9 mouse cellular contexts compared by ENCODE assay signal in the genomic region with DNA sequence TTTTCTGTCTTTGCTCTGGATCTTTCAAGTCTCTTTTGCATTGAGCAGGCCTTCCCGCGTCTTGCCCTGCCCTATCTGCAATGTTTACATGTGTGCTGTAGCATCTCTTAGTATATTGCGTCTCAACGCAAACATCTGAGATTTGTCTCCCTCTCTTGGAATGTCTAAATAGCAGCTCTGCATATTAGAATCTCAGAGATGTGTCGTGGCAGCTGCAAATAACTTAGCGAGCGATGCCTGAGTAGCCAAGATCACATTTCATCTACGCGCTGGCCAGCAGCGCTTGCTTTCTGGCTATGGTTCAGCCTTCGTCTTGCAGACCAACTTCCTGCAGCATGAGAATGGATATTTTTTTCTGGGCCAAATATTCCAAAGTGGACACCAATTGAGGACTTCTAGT.
A peak's percentile ranks its signal among the peaks of the same experiment; 100 is the strongest.
DNase-seq lines count a peak whose midpoint lies in the region; ATAC-seq lines count a peak whose summit lies in the region.
"Had no signal": no experiment of that assay in that cellular context is flagged by ENCODE, and none has a peak within 500 bp of the region (broad histone marks: within the 10 kb centered on the region; RNA-seq: fewer than 3 reads in every experiment).

No protein-coding gene starts in this region.

- intact Hi-C loops in gastrocnemius, postnatal 14 days (cut with DNase I; ENCODE audit: low total_unique reads): loop anchor here (10.0 kb wide), 1 partner anchor 505 kb away; no protein-coding TSS in a partner anchor

- H3K9me3 ChIP-seq in midbrain, embryonic 11.5 days (ENCODE audit: control insufficient read depth, low read length): no peaks in the 10 kb centered on the region
- no peaks in the 10 kb centered on the region for H3K9me3 ChIP-seq in midbrain, embryonic 15.5 days
- no peaks in the 10 kb centered on the region for H3K9me3 ChIP-seq in stomach, embryonic 15.5 days

- no peaks in the 10 kb centered on the region for H3K27me3 ChIP-seq in midbrain, embryonic 11.5 days (ENCODE audit: control insufficient read depth, insufficient read depth, low read length)
- H3K27me3 ChIP-seq in midbrain, embryonic 15.5 days (replicated peaks): no peaks in the 10 kb centered on the region
- H3K27me3 ChIP-seq in stomach, embryonic 15.5 days (replicated peaks): no peaks in the 10 kb centered on the region

- no peaks in the 10 kb centered on the region for H3K36me3 ChIP-seq in midbrain, embryonic 11.5 days (ENCODE audit: control insufficient read depth, insufficient read depth, low read length)
- H3K36me3 ChIP-seq in midbrain, embryonic 15.5 days (replicated peaks): no peaks in the 10 kb centered on the region
- no peaks in the 10 kb centered on the region for H3K36me3 ChIP-seq in stomach, embryonic 15.5 days
- H3K36me3 ChIP-seq: G1E had no signal

- H3K4me3 ChIP-seq in midbrain, embryonic 11.5 days (ENCODE audit: low read depth, low read length): no peak overlapping the region
- no peak overlapping the region for H3K4me3 ChIP-seq in midbrain, embryonic 15.5 days
- H3K4me3 ChIP-seq in stomach, embryonic 15.5 days (replicated peaks): no peak overlapping the region

- H3K4me2 ChIP-seq in midbrain, embryonic 11.5 days: no peak overlapping the region
- H3K4me2 ChIP-seq in midbrain, embryonic 15.5 days: no peak overlapping the region
- H3K4me2 ChIP-seq in stomach, embryonic 15.5 days: no peak overlapping the region

- H3K27ac ChIP-seq in midbrain, embryonic 11.5 days (ENCODE audit: low read depth, low read length): no peak overlapping the region
- H3K27ac ChIP-seq in midbrain, embryonic 15.5 days: no peak overlapping the region
- 0 out of 2 replicates have a peak overlapping the region, but pooled peaks have one; percentile 2 for H3K27ac ChIP-seq in stomach, embryonic 15.5 days

- no peak for ATAC-seq in midbrain, embryonic 11.5 days (ENCODE audit: low FRiP score)
- no peak for ATAC-seq in midbrain, embryonic 15.5 days (replicated peaks)
- no peak for ATAC-seq in stomach, embryonic 15.5 days (ENCODE audit: insufficient read depth, low FRiP score, low read depth)
- no peak for ATAC-seq in monocyte, adult 5-6 weeks (replicated peaks; ENCODE audit: insufficient number of reproducible peaks, low FRiP score, low TSS enrichment, poor library complexity, severe bottlenecking)

- H3K9ac ChIP-seq in midbrain, embryonic 11.5 days (ENCODE audit: low read length): no peak overlapping the region
- no peak overlapping the region for H3K9ac ChIP-seq in midbrain, embryonic 15.5 days
- no peak overlapping the region for H3K9ac ChIP-seq in stomach, embryonic 15.5 days

- no peaks in the 10 kb centered on the region for H3K4me1 ChIP-seq in midbrain, embryonic 11.5 days (ENCODE audit: control insufficient read depth, insufficient read depth, low read length)
- no peaks in the 10 kb centered on the region for H3K4me1 ChIP-seq in midbrain, embryonic 15.5 days
- H3K4me1 ChIP-seq in stomach, embryonic 15.5 days: no peaks in the 10 kb centered on the region

- WGBS in midbrain, embryonic 11.5 days: 89% methylated on average over 11 of the region's 11 CpGs
- 85% methylated on average over 11 of the region's 11 CpGs for WGBS in midbrain, embryonic 15.5 days
- 33% methylated on average over 11 of the region's 11 CpGs for WGBS in stomach, embryonic 15.5 days

- peak; percentile 79 for DNase-seq in midbrain, embryonic 11.5 days (ENCODE audit: low spot score, missing footprints)
- peak; percentile 73 for DNase-seq in gastrocnemius, postnatal 14 days
- peak; percentile 71 for DNase-seq in kidney, postnatal 10 days
- DNase-seq in T-cell, adult 2 months (ENCODE audit: low spot score): no peak
- DNase-seq in frontal cortex, postnatal 14 days (ENCODE audit: low spot score in 2 of 2): no peak

Comparison
In these comparisons a context has a peak if more than half of its experiments do, and no peak if none do; other contexts are left out.
1. DNase-seq: peak in midbrain, embryonic 11.5 days (single experiment), gastrocnemius, postnatal 14 days (single experiment) and kidney, postnatal 10 days (single experiment); none in T-cell, adult 2 months (single experiment) and frontal cortex, postnatal 14 days (0 of 2).